Mouse (Mus musculus) stomach, postnatal 0 days (tissue): ENCODE data around the gene Nphp1. TPM values are rescaled to one million over a fixed set of nuclear protein-coding genes. Genes with fewer than 3 reads are reported as not detected.

Experiments
- ATAC-seq: fragments of 200-750 bp; cut with Nextera tagmentation; 2 replicates; pipeline ENCODE4 v1.8.0; 2017; ENCODE audit not compliant: low FRiP score, low TSS enrichment
- DNase-seq: peaks from one replicate; pipeline ENCODE4 v3.0.0-alpha.2; 2016; ENCODE audit warnings: low spot score
- H3K27ac ChIP-seq: fragments of 300-500 bp; sonication (generic); replicated peaks from 2 replicates; pipeline ENCODE4 v1.5.1; 2014; ENCODE audit warnings: mild to moderate bottlenecking, control low read depth
- H3K27me3 ChIP-seq: fragments of 300-500 bp; sonication (generic); 2 replicates; pipeline ENCODE4 v1.6.1; 2014; ENCODE audit warnings: low read length; ENCODE audit not compliant: control insufficient read depth, insufficient read depth
- H3K36me3 ChIP-seq: fragments of 300-500 bp; sonication (generic); 2 replicates; pipeline ENCODE4 v1.6.1; 2014; ENCODE audit warnings: low read length, mixed read lengths; ENCODE audit not compliant: control insufficient read depth, insufficient read depth
- H3K4me1 ChIP-seq: fragments of 300-500 bp; sonication (generic); replicated peaks from 2 replicates; pipeline ENCODE4 v1.6.1; 2014; ENCODE audit warnings: antibody characterized with exemption; ENCODE audit not compliant: control insufficient read depth, insufficient read depth
- H3K4me2 ChIP-seq: fragments of 300-500 bp; sonication (generic); replicated peaks from 2 replicates; pipeline ENCODE4 v1.6.1; 2014; ENCODE audit warnings: low read depth, mild to moderate bottlenecking, control low read depth, moderate library complexity
- H3K4me3 ChIP-seq: fragments of 300-500 bp; sonication (generic); 2 replicates; pipeline ENCODE4 v1.5.1; 2014; ENCODE audit warnings: low read depth, low read length, control low read depth
- H3K9ac ChIP-seq: fragments of 300-500 bp; sonication (generic); 2 replicates; pipeline ENCODE4 v1.6.1; 2014; ENCODE audit warnings: mild to moderate bottlenecking, low read length, control low read depth, mixed read lengths
- H3K9me3 ChIP-seq: fragments of 300-500 bp; sonication (generic); 2 replicates; pipeline ENCODE4 v1.6.1; 2016; ENCODE audit warnings: low read length; ENCODE audit not compliant: control insufficient read depth
- CTCF ChIP-seq: IDR thresholded peaks from 2 replicates; pipeline ENCODE4 v1.5.1; 2016; ENCODE audit warnings: antibody characterized with exemption, low read depth, mild to moderate bottlenecking, moderate library complexity
- EP300 ChIP-seq: optimal IDR thresholded peaks from 2 replicates; pipeline ENCODE3; 2016; ENCODE audit warnings: antibody characterized with exemption
- WGBS: fragments of 180-500 bp; shearing (Covaris S2); extraction: QIAGEN DNeasy Blood & Tissue Kit; methylation state at CpG from one replicate; pipeline ENCODE4 v1.1.7; 2014; 5-methylcytosine and 5-hydroxymethylcytosine counted together
- polyA plus RNA-seq: library from polyadenylated mRNA; unstranded; fragments of >200 nt; fragmentation: Nextera tagmentation; extraction: Ambion mirVana; gene quantifications from 2 replicates; pipeline ENCODE4 v1.2.1, GENCODE M21; 2015

The Nphp1 gene
- 56.9 and 70.0 TPM in 2 replicates for polyA plus RNA-seq

GRCm38 (mm10) chr2:127788440-127789116, at the start of gene Nphp1:
Gene Nphp1, minus strand, starts transcription at chr2:127788897.
- TF ChIP-seq CTCF (no peak), EP300 (no peak)
- Histone ChIP-seq H3K4me1 (0 out of 2 replicates have a peak, but pooled peaks cover 4% of the 10 kb centered on the region), H3K4me3 (peak within 1 kb of the TSS; percentile 73), H3K27me3 (no peaks in the 10 kb centered on the region), H3K36me3 (no peaks in the 10 kb centered on the region), H3K4me2 (peak within 1 kb of the TSS; percentile 77), H3K9me3 (no peaks in the 10 kb centered on the region), H3K9ac (peak within 1 kb of the TSS; percentile 83), H3K27ac (peak within 1 kb of the TSS; percentile 53; the same call in 1 of the 2 replicates)
- whole genome bisulfite sequencing = 1% methylated on average over 40 of the region's 40 CpGs
- peak; percentile 85 for ATAC-seq
- DNase-seq = peak; percentile 89

GRCm38 (mm10) chr2:127832833-127833190, 44.1 kb upstream of the Nphp1 start:
- 14% methylated on average over 2 of the region's 2 CpGs for WGBS
- no peaks in the 10 kb centered on the region for H3K36me3 ChIP-seq
- no peaks in the 10 kb centered on the region; the same call in 1 of the 2 replicates for H3K27me3 ChIP-seq
- no peak overlapping the region for H3K27ac ChIP-seq
- H3K9ac ChIP-seq = no peak overlapping the region
- no peaks in the 10 kb centered on the region for H3K4me1 ChIP-seq
- ATAC-seq (no peak), DNase-seq (no peak)
- no peaks in the 10 kb centered on the region for H3K9me3 ChIP-seq
- no peak overlapping the region for H3K4me3 ChIP-seq
- TF ChIP-seq CTCF (peak; percentile 75), EP300 (no peak)
- H3K4me2 ChIP-seq = no peak overlapping the region

- Histone ChIP-seq H3K4me2 (peak overlapping the region; percentile 94), H3K9me3 (no peaks in the 10 kb centered on the region), H3K27me3 (no peaks in the 10 kb centered on the region; the same call in 1 of the 2 replicates), H3K9ac (no peak overlapping the region; the same call in 1 of the 2 replicates), H3K27ac (no peak overlapping the region), H3K4me1 (no peaks in the 10 kb centered on the region), H3K36me3 (peaks cover under 1% of the 10 kb centered on the region; the same call in 1 of the 2 replicates), H3K4me3 (peak overlapping the region; percentile 74)
- TF ChIP-seq EP300 (no peak), CTCF (no peak)
- 27% methylated on average over 11 of the region's 11 CpGs for WGBS
- ATAC-seq (peak; percentile 61), DNase-seq (no peak)
Measured at GRCm38 (mm10) chr2:127832103-127832832, 43.6 kb upstream of the Nphp1 start.

- Histone ChIP-seq H3K27me3 (no peaks in the 10 kb centered on the region; the same call in 1 of the 2 replicates), H3K9me3 (no peaks in the 10 kb centered on the region), H3K4me1 (no peaks in the 10 kb centered on the region), H3K27ac (no peak within 1 kb of the TSS), H3K4me2 (peak within 1 kb of the TSS; percentile 94), H3K4me3 (peak within 1 kb of the TSS; percentile 74), H3K9ac (peak within 1 kb of the TSS; percentile 58), H3K36me3 (peaks cover 2% of the 10 kb centered on the region; the same call in 1 of the 2 replicates)
- ATAC-seq = peak; percentile 99
- peak; percentile 94 for DNase-seq
- WGBS = under 1% methylated on average over 56 of the region's 56 CpGs
- TF ChIP-seq EP300 (no peak), CTCF (no peak)
Measured at GRCm38 (mm10) chr2:127831401-127832102, 42.9 kb upstream of the Nphp1 start, which contains the start of gene Bub1. Gene Bub1, minus strand, starts transcription at chr2:127831865.

- Histone ChIP-seq H3K36me3 (no peaks in the 10 kb centered on the region), H3K4me1 (0 out of 2 replicates have a peak, but pooled peaks cover 4% of the 10 kb centered on the region), H3K9ac (peak within 1 kb of the TSS; percentile 76), H3K4me3 (peak within 1 kb of the TSS; percentile 76), H3K9me3 (no peaks in the 10 kb centered on the region), H3K27me3 (no peaks in the 10 kb centered on the region), H3K27ac (peak within 1 kb of the TSS; percentile 83), H3K4me2 (peak within 1 kb of the TSS; percentile 69)
- 1% methylated on average over 37 of the region's 37 CpGs for WGBS
- DNase-seq = peak; percentile 89
- no peak for TF ChIP-seq EP300
- no peak for TF ChIP-seq CTCF
- peak; percentile 97 for ATAC-seq
Measured at GRCm38 (mm10) chr2:127791919-127792603, 3.4 kb upstream of the Nphp1 start, which contains the start of gene Mtln. Gene Mtln, minus strand, starts transcription at chr2:127792488.
